Mouse (Mus musculus): ENCODE measurements around the gene Setd1a.

DNA sequence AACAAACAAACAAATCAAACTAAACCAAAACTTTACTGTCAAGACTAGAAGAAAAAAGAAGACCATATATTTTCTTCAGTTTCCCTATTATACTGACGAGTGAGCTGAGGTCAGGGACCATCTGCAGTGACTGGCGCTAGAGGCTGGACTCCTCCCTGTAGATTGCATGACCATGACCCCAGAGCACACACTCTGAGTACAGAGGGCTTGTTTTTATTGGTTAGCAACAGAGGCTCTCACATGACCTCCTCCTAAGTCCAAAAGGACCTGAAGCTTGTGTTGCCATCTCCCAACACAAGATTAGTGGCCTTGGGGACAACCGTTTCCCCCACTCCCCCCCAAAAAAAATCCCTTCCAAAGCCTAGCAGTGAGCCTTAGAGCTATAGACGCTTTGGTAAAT lies 37.4 kb downstream of the Setd1a start:
- TF ChIP-seq POLR2A (IDR thresholded peaks at IDR 0.05; ENCODE audit: low read depth, low read length) = no peak
- TF ChIP-seq CTCF (IDR thresholded peaks at IDR 0.05; ENCODE audit: borderline replicate concordance, insufficient read depth, low read length) = no peak
